Mouse (Mus musculus): Measurements from ENCODE around the gene Ogfr. TPM values are rescaled to one million over a fixed set of nuclear protein-coding genes. Genes with fewer than 3 reads are reported as not detected.
A peak's percentile ranks its signal among the peaks of the same experiment; 100 is the strongest.

Gene Ogfr
- polyA plus RNA-seq (2015; fragmentation: Nextera tagmentation; extraction: Ambion mirVana) = 25.1 and 27.4 TPM in 2 replicates

DNA sequence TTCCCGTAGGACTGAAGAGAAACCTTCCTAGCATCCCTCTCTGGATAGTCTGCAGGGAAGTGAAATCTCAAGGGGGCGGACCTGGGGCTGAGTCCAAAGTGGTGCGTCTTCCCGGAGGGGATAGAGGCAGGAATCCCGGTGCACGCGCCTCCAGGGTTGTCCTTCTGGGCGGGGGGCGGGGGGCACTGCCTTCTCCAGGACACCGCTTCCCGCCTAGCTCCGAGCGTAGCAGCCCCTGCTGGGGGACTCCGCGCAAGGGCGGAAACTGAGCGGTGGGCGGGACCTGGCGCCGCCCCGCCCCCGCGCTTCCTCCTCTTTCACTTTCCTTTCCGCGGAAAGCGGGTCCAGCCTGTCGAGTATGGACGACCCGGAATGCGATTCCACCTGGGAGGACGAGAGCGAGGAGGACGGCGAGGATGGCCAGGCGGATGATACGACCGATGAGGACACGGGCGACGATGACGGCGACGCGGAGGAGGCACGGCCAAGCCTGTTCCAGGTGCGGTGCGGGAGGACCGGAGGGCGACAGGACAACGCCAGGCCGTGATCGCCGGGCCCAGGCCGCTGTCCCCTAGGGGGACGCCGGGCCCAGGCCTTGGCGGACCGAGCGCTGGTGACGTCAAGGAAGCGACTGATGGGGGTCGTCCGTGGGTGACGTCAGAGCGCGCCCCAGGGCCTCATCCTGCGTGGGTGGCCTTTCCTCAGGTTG, at the start of gene Ogfr:
Gene Ogfr, plus strand, starts transcription at position 123 of the 709 bp plus-strand sequence.
- Histone ChIP-seq H3K9me3 (replicated peaks) (no peaks in the 10 kb centered on the region), H3K4me1 (replicated peaks) (peaks cover 24% of the 10 kb centered on the region), H3K27me3 (no peaks in the 10 kb centered on the region), H3K4me3 (replicated peaks) (peak within 1 kb of the TSS; percentile 98), H3K36me3 (replicated peaks) (peaks cover 60% of the 10 kb centered on the region), H3K27ac (replicated peaks) (peak within 1 kb of the TSS; percentile 84), H3K4me2 (peak within 1 kb of the TSS; percentile 86), H3K9ac (peak within 1 kb of the TSS; percentile 90)
- WGBS (ENCODE audit: insufficient replicate concordance) = under 1% methylated on average over 67 of the region's 67 CpGs
- peak; percentile 82 for ATAC-seq (ENCODE audit: insufficient read depth)

- Histone ChIP-seq H3K36me3 (replicated peaks) (no peaks in the 10 kb centered on the region), H3K9ac (no peak overlapping the region), H3K4me2 (no peak overlapping the region), H3K27me3 (no peaks in the 10 kb centered on the region), H3K27ac (replicated peaks) (no peak overlapping the region), H3K4me3 (replicated peaks) (no peak overlapping the region), H3K9me3 (replicated peaks) (no peaks in the 10 kb centered on the region), H3K4me1 (replicated peaks) (no peaks in the 10 kb centered on the region)
- no peak for ATAC-seq (ENCODE audit: insufficient read depth)
- 53% methylated on average over 2 of the region's 2 CpGs for WGBS (ENCODE audit: insufficient replicate concordance)
These were observed 45.4 kb upstream of the Ogfr start for GRCm38 (mm10) chr2:180543675-180544074.

- Histone ChIP-seq H3K4me3 (replicated peaks) (no peak overlapping the region), H3K27ac (replicated peaks) (no peak overlapping the region), H3K4me1 (replicated peaks) (no peaks in the 10 kb centered on the region), H3K9me3 (replicated peaks) (no peaks in the 10 kb centered on the region), H3K4me2 (no peak overlapping the region), H3K36me3 (replicated peaks) (no peaks in the 10 kb centered on the region), H3K27me3 (no peaks in the 10 kb centered on the region), H3K9ac (no peak overlapping the region)
- ATAC-seq (ENCODE audit: insufficient read depth) = no peak
- WGBS (ENCODE audit: insufficient replicate concordance) = 50% methylated on average over 18 of the region's 18 CpGs
These were observed 44.0 kb upstream of the Ogfr start for GRCm38 (mm10) chr2:180545046-180545445.

DNA sequence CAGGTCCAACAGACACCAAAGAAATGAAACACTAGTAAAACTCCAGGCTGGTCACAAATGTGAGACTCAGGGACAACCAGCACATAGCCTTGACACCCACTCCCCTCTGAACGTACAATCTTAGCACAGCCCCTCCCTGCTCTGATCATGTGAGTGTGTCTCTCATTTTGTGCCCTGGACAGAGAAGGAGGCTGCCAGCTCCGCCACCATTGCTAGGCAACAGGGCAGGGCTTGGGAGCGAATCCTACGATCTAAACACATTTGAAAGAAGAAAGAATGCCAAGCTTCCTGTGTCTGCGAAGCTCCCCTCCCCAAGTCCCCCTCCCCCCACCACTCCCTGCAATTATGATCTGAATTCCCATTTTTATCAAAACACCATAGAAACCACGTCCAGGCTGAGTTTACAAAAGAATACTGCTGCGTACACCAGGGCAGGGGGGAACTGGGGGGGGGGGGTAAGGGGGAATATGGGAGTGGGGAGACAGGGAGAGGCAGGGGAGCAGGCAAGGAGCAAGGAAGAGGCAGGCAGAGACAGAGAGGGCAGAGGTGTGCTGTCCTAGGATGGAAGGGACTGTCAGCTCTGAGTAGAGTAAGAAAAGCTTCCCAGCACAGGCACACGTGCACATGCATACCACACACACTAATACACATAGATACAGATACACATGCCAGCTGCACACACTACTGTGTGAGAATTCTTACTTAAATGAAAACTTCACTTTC, 41.5 kb upstream of the Ogfr start:
- Histone ChIP-seq H3K4me3 (replicated peaks) (no peak overlapping the region), H3K9ac (no peak overlapping the region), H3K36me3 (replicated peaks) (no peaks in the 10 kb centered on the region), H3K4me1 (replicated peaks) (no peaks in the 10 kb centered on the region), H3K9me3 (replicated peaks) (no peaks in the 10 kb centered on the region), H3K4me2 (no peak overlapping the region), H3K27me3 (no peaks in the 10 kb centered on the region), H3K27ac (replicated peaks) (no peak overlapping the region)
- 28% methylated on average over 8 of the region's 8 CpGs for WGBS (ENCODE audit: insufficient replicate concordance)
- ATAC-seq (ENCODE audit: insufficient read depth) = no peak

GRCm38 (mm10) chr2:180552340-180552739, 36.7 kb upstream of the Ogfr start:
- Histone ChIP-seq H3K36me3 (replicated peaks) (no peaks in the 10 kb centered on the region), H3K27ac (replicated peaks) (no peak overlapping the region), H3K4me3 (replicated peaks) (no peak overlapping the region), H3K4me1 (replicated peaks) (no peaks in the 10 kb centered on the region), H3K9ac (no peak overlapping the region), H3K9me3 (replicated peaks) (no peaks in the 10 kb centered on the region), H3K27me3 (no peaks in the 10 kb centered on the region), H3K4me2 (no peak overlapping the region)
- no peak for ATAC-seq (ENCODE audit: insufficient read depth)
- 67% methylated on average over 3 of the region's 3 CpGs for WGBS (ENCODE audit: insufficient replicate concordance)

DNA sequence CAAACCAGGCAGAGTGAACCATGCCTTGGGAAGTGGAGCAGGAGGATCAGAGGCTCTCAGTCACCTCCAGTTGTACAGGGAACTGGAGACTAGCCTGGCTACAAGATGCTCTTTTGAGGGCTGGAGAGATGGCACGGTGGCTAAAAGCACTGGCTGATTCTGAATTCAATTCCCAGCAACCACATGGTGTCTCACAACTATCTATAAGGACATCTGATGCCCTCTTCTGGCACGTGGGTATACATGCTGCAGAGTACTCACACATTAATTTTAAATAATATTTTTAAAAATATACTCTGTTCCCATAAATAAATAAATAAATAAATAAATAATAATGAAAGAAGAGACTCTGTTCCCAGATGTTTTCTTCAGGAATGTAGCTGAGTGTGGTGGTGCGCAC, 33.8 kb upstream of the Ogfr start:
- Histone ChIP-seq H3K27me3 (no peaks in the 10 kb centered on the region), H3K4me1 (replicated peaks) (no peaks in the 10 kb centered on the region), H3K27ac (replicated peaks) (no peak overlapping the region), H3K36me3 (replicated peaks) (no peaks in the 10 kb centered on the region), H3K9ac (no peak overlapping the region), H3K4me2 (no peak overlapping the region), H3K9me3 (replicated peaks) (no peaks in the 10 kb centered on the region), H3K4me3 (replicated peaks) (no peak overlapping the region)
- WGBS (ENCODE audit: insufficient replicate concordance) = 44% methylated on average over 3 of the region's 3 CpGs
- no peak for ATAC-seq (ENCODE audit: insufficient read depth)

DNA sequence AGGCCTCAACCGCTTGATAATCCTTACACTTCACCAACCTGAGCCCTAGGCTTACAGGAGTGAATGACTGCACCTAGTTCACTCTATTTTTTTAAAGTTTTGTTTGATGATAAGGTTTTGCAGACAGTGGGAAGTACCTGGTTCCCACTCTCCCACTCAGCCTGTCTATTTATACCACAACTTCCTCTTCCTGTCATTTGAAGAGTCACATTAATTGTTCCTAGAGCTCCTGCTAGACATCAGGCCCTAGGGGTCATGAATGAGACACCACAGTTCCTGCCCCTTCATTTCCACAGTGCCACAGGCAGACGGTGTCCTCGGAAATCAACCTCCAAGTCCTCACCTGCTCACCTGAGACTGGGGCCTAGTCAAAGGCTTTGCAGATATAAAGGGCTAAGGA, 32.6 kb upstream of the Ogfr start:
- H3K36me3 ChIP-seq (replicated peaks) = no peaks in the 10 kb centered on the region
- no peaks in the 10 kb centered on the region for H3K27me3 ChIP-seq
- H3K4me2 ChIP-seq = no peak overlapping the region
- no peaks in the 10 kb centered on the region for H3K9me3 ChIP-seq (replicated peaks)
- no peaks in the 10 kb centered on the region for H3K4me1 ChIP-seq (replicated peaks)
- H3K9ac ChIP-seq = no peak overlapping the region
- ATAC-seq (ENCODE audit: insufficient read depth) = no peak
- H3K4me3 ChIP-seq (replicated peaks) = no peak overlapping the region
- 29% methylated on average over 3 of the region's 3 CpGs for WGBS (ENCODE audit: insufficient replicate concordance)
- no peak overlapping the region for H3K27ac ChIP-seq (replicated peaks)

DNA sequence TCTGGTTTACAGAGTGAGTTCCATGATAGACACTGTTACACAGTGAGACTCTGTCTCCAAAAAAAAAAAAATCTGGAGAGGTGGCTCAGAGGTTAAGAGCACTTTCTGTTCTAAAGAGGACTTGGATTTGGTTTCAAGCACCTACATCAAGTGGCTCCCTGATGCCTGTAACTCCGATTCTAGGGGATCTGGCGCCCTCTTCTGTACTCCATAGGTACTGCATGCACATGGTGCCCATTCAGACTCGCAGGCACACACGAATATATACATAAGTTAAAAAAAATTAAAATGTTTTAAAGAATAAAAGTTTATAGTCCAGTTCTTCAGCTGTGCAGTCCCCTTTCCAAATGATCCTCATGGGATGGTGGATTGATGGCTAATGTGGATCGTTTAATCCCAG, 28.8 kb upstream of the Ogfr start:
- Histone ChIP-seq H3K27me3 (no peaks in the 10 kb centered on the region), H3K9ac (no peak overlapping the region), H3K36me3 (replicated peaks) (no peaks in the 10 kb centered on the region), H3K4me3 (replicated peaks) (no peak overlapping the region), H3K27ac (replicated peaks) (no peak overlapping the region), H3K4me2 (no peak overlapping the region), H3K4me1 (replicated peaks) (no peaks in the 10 kb centered on the region), H3K9me3 (replicated peaks) (no peaks in the 10 kb centered on the region)
- ATAC-seq (ENCODE audit: insufficient read depth) = no peak
- WGBS (ENCODE audit: insufficient replicate concordance) = 39% methylated on average over 5 of the region's 5 CpGs

DNA sequence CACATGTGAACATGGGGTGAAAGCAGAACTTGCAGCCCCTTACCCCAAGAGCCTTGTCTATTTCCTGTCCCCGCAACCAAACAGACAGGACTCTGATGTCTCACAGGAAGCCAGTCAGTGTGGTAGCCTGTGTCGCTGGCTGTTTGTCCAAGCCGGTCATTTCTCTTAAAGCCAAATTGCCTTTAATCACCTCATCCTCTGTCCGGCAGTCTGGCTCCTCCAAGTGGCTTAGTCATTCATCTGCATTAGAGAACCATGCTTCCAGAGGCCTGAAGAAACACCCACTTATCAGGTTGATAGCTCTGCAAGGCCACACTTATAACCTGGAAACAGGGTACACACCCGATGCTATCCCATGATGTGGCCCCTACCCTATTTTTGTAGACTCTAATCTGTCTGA, 26.9 kb upstream of the Ogfr start:
- no peak for ATAC-seq (ENCODE audit: insufficient read depth)
- no peaks in the 10 kb centered on the region for H3K27me3 ChIP-seq
- H3K9me3 ChIP-seq (replicated peaks) = no peaks in the 10 kb centered on the region
- no peak overlapping the region for H3K4me3 ChIP-seq (replicated peaks)
- no peak overlapping the region for H3K27ac ChIP-seq (replicated peaks)
- 35% methylated on average over 5 of the region's 5 CpGs for WGBS (ENCODE audit: insufficient replicate concordance)
- no peaks in the 10 kb centered on the region for H3K36me3 ChIP-seq (replicated peaks)
- no peak overlapping the region for H3K4me2 ChIP-seq
- H3K4me1 ChIP-seq (replicated peaks) = no peaks in the 10 kb centered on the region
- H3K9ac ChIP-seq = no peak overlapping the region

GRCm38 (mm10) chr2:180563296-180563695, 25.7 kb upstream of the Ogfr start:
- Histone ChIP-seq H3K27ac (replicated peaks) (no peak overlapping the region), H3K4me1 (replicated peaks) (no peaks in the 10 kb centered on the region), H3K27me3 (no peaks in the 10 kb centered on the region), H3K36me3 (replicated peaks) (no peaks in the 10 kb centered on the region), H3K4me2 (no peak overlapping the region), H3K4me3 (replicated peaks) (no peak overlapping the region), H3K9me3 (replicated peaks) (no peaks in the 10 kb centered on the region), H3K9ac (no peak overlapping the region)
- 54% methylated on average over 6 of the region's 6 CpGs for WGBS (ENCODE audit: insufficient replicate concordance)
- no peak for ATAC-seq (ENCODE audit: insufficient read depth)

- H3K4me1 ChIP-seq (replicated peaks) = no peaks in the 10 kb centered on the region; the same call in 1 of the 2 replicates
- no peak for ATAC-seq (ENCODE audit: insufficient read depth)
- H3K9ac ChIP-seq = no peak overlapping the region
- no peak overlapping the region for H3K4me3 ChIP-seq (replicated peaks)
- no peaks in the 10 kb centered on the region for H3K9me3 ChIP-seq (replicated peaks)
- H3K4me2 ChIP-seq = no peak overlapping the region
- no peak overlapping the region for H3K27ac ChIP-seq (replicated peaks)
- WGBS (ENCODE audit: insufficient replicate concordance) = 46% methylated on average over 5 of the region's 5 CpGs
- H3K27me3 ChIP-seq = no peaks in the 10 kb centered on the region
- H3K36me3 ChIP-seq (replicated peaks) = no peaks in the 10 kb centered on the region
These were observed 25.2 kb upstream of the Ogfr start for GRCm38 (mm10) chr2:180563841-180564240.
